In genomic region chr1:134495991-134496390, GRCm38 (mm10) we compare ENCODE assay signal across 9 mouse cellular contexts. TPM values are rescaled to one million over a fixed set of nuclear protein-coding genes. Genes with fewer than 3 reads are reported as not detected.
DNase-seq lines count a peak whose midpoint lies in the region; ATAC-seq and TF ChIP-seq lines count a peak whose summit lies in the region.
"Had no signal": no experiment of that assay in that cellular context is flagged by ENCODE, and none has a peak within 500 bp of the region (broad histone marks: within the 10 kb centered on the region; RNA-seq: fewer than 3 reads in every experiment).

No protein-coding gene starts in this region.

- peaks cover 38% of the 10 kb centered on the region for H3K79me2 ChIP-seq in MEL (ENCODE audit: control insufficient read depth, insufficient read depth, low read length, poor library complexity)

- no peaks in the 10 kb centered on the region for H3K27me3 ChIP-seq in heart, embryonic 14.5 days (ENCODE audit: control insufficient read depth, insufficient read depth, low read length)
- H3K27me3 ChIP-seq in MEL (ENCODE audit: control insufficient read depth in 1 of 2, insufficient read depth in 2 of 2, low read length in 2 of 2) = no peaks in the 10 kb centered on the region
- H3K27me3 ChIP-seq in intestine, postnatal 0 days (replicated peaks; ENCODE audit: control insufficient read depth, insufficient read depth, low read length) = no peaks in the 10 kb centered on the region
- H3K27me3 ChIP-seq: limb, embryonic 15.5 days had no signal

- peaks cover 25% of the 10 kb centered on the region for H3K36me3 ChIP-seq in heart, embryonic 14.5 days (ENCODE audit: control insufficient read depth, insufficient read depth, low read length)
- H3K36me3 ChIP-seq in MEL (ENCODE audit: control insufficient read depth in 1 of 2, insufficient read depth in 2 of 2, low read length in 2 of 2) = peaks cover 0 to 14% of the 10 kb centered on the region in 2 experiments; a peak in 3 of 4 replicates
- peaks cover 7% of the 10 kb centered on the region; the same call in 1 of the 2 replicates for H3K36me3 ChIP-seq in intestine, postnatal 0 days (ENCODE audit: control insufficient read depth, insufficient read depth)

- H3K4me1 ChIP-seq in heart, embryonic 14.5 days (ENCODE audit: control insufficient read depth in 2 of 2, insufficient read depth in 2 of 2, low read length in 2 of 2) = peaks cover 6 to 17% of the 10 kb centered on the region in 2 experiments
- peaks cover 8 to 16% of the 10 kb centered on the region in 2 experiments for H3K4me1 ChIP-seq in MEL (ENCODE audit: control insufficient read depth in 1 of 2, insufficient read depth in 2 of 2, low read length in 2 of 2)
- H3K4me1 ChIP-seq in intestine, postnatal 0 days (replicated peaks; ENCODE audit: control insufficient read depth, insufficient read depth, low read length) = no peaks in the 10 kb centered on the region

- TF ChIP-seq RAD21 in MEL (IDR thresholded peaks at IDR 0.05; ENCODE audit: low read depth, low read length) = no peak

- H3K9ac ChIP-seq in heart, embryonic 14.5 days (ENCODE audit: low read length) = peak overlapping the region; percentile 69; the same call in 1 of the 2 replicates
- peak overlapping the region; percentile 98 for H3K9ac ChIP-seq in MEL (ENCODE audit: control insufficient read depth, low read depth, low read length, poor library complexity, severe bottlenecking)
- no peak overlapping the region for H3K9ac ChIP-seq in intestine, postnatal 0 days (ENCODE audit: low read depth, low read length)

- H3K4me2 ChIP-seq in heart, embryonic 14.5 days (ENCODE audit: low read length) = peak overlapping the region; percentile 66
- H3K4me2 ChIP-seq in intestine, postnatal 0 days (replicated peaks; ENCODE audit: low read depth) = peak overlapping the region; percentile 72

- no peak for TF ChIP-seq EP300 in MEL (IDR thresholded peaks at IDR 0.05; ENCODE audit: low read depth in 1 of 2, low read length in 2 of 2)

- H3K4me3 ChIP-seq in heart, embryonic 14.5 days (ENCODE audit: control insufficient read depth in 1 of 2, insufficient read depth in 1 of 2, low read depth in 1 of 2, low read length in 2 of 2) = no peak overlapping the region; a peak in 1 of 4 replicates
- H3K4me3 ChIP-seq in MEL (ENCODE audit: control insufficient read depth in 1 of 2, insufficient read depth in 1 of 2, low read depth in 2 of 2, low read length in 2 of 2) = no peak overlapping the region; a peak in 1 of 4 replicates
- no peak overlapping the region for H3K4me3 ChIP-seq in intestine, postnatal 0 days (ENCODE audit: low read depth, low read length)

- DNase-seq in heart, postnatal 4 days = no peak
- no peak for DNase-seq in MEL (ENCODE audit: low read depth, low spot score)
- DNase-seq in lung, postnatal 25 days (ENCODE audit: low spot score) = peak; percentile 1
- no peak for DNase-seq in gastrocnemius, adult 8-10 months (ENCODE audit: low spot score in 2 of 2)
- no peak for DNase-seq in left cerebral cortex, adult 8-10 months (ENCODE audit: low spot score in 2 of 2)
- DNase-seq in embryo, embryonic 11 days = no peak

- no peaks in the 10 kb centered on the region for H3K9me3 ChIP-seq in heart, embryonic 14.5 days (ENCODE audit: control insufficient read depth, low read length)
- no peaks in the 10 kb centered on the region for H3K9me3 ChIP-seq in MEL (replicated peaks; ENCODE audit: insufficient read depth, low read length)
- H3K9me3 ChIP-seq in intestine, postnatal 0 days (ENCODE audit: control insufficient read depth) = no peaks in the 10 kb centered on the region
- H3K9me3 ChIP-seq: limb, embryonic 15.5 days had no signal

- no peak overlapping the region for H3K27ac ChIP-seq in heart, embryonic 14.5 days (replicated peaks in 1 of 2; ENCODE audit: control insufficient read depth in 1 of 2, insufficient read depth in 1 of 2, low read depth in 2 of 2, low read length in 2 of 2)
- H3K27ac ChIP-seq in MEL (ENCODE audit: control insufficient read depth, low read depth, low read length) = no peak overlapping the region
- H3K27ac ChIP-seq in intestine, postnatal 0 days (ENCODE audit: low read depth, low read length) = no peak overlapping the region

- 89% methylated on average over 10 of the region's 10 CpGs for WGBS in heart, embryonic 14.5 days
- 78% methylated on average over 10 of the region's 10 CpGs for WGBS in intestine, postnatal 0 days

- ATAC-seq in heart, embryonic 14.5 days (ENCODE audit: insufficient number of reproducible peaks, insufficient read depth, low FRiP score, low read depth) = no peak
- ATAC-seq in intestine, postnatal 0 days = no peak

- TF ChIP-seq POLR2A in MEL (IDR thresholded peaks at IDR 0.05; ENCODE audit: control insufficient read depth in 1 of 2, insufficient read depth in 1 of 2, low read depth in 1 of 2, low read length in 2 of 2, poor library complexity in 1 of 2) = no peak

- TF ChIP-seq CTCF in MEL (IDR thresholded peaks at IDR 0.05 in 2 of 3, conservative IDR thresholded peaks at IDR 0.05 in 1 of 3; ENCODE audit: control insufficient read depth in 1 of 3, insufficient read depth in 1 of 3, low read depth in 2 of 3, low read length in 3 of 3, poor library complexity in 1 of 3, severe bottlenecking in 1 of 3) = no peak
- no peak for TF ChIP-seq CTCF in intestine, postnatal 0 days (IDR thresholded peaks at IDR 0.05; ENCODE audit: low read depth)

TF ChIP-seq in MEL, 35 proteins besides CTCF, POLR2A, EP300 and RAD21:
- TF ChIP-seq POLR2AphosphoS5 (IDR thresholded peaks at IDR 0.05; ENCODE audit: borderline replicate concordance, low read depth, low read length) (no peak), ELF1 (IDR thresholded peaks at IDR 0.05; ENCODE audit: low read depth, low read length) (no peak), MAFK (IDR thresholded peaks at IDR 0.05; ENCODE audit: borderline replicate concordance, low read depth, low read length) (no peak), RCOR1 (IDR thresholded peaks at IDR 0.05; ENCODE audit: low read depth, low read length) (no peak), MAZ (IDR thresholded peaks at IDR 0.05; ENCODE audit: low read depth, low read length) (no peak), NELFE (IDR thresholded peaks at IDR 0.05; ENCODE audit: low read depth, low read length) (no peak), MEF2A (IDR thresholded peaks at IDR 0.05; ENCODE audit: extremely low read depth, insufficient replicate concordance, low read depth, low read length, poor library complexity, severe bottlenecking) (no peak), ZNF384 (IDR thresholded peaks at IDR 0.05; ENCODE audit: low read depth, low read length) (no peak), ZKSCAN1 (IDR thresholded peaks at IDR 0.05; ENCODE audit: low read depth, low read length) (no peak), JUND (IDR thresholded peaks at IDR 0.05; ENCODE audit: low read depth, low read length) (no peak), USF2 (IDR thresholded peaks at IDR 0.05; ENCODE audit: borderline replicate concordance in 1 of 2, insufficient read depth in 1 of 2, low read depth in 1 of 2, low read length in 2 of 2) (no peak), KAT2A (conservative IDR thresholded peaks at IDR 0.05; ENCODE audit: low read depth, low read length) (no peak), HCFC1 (IDR thresholded peaks at IDR 0.05; ENCODE audit: low read depth, low read length) (no peak), USF1 (IDR thresholded peaks at IDR 0.05; ENCODE audit: low read depth, low read length) (no peak), SMC3 (IDR thresholded peaks at IDR 0.05; ENCODE audit: low read depth, low read length) (no peak), TBP (IDR thresholded peaks at IDR 0.05; ENCODE audit: low read depth, low read length) (no peak), NRF1 (IDR thresholded peaks at IDR 0.05; ENCODE audit: insufficient read depth, low read depth, low read length, poor library complexity, severe bottlenecking) (no peak), GABPA (IDR thresholded peaks at IDR 0.05; ENCODE audit: low read depth, low read length) (no peak), MXI1 (IDR thresholded peaks at IDR 0.05; ENCODE audit: low read depth, low read length) (no peak), ZC3H11A (IDR thresholded peaks at IDR 0.05; ENCODE audit: low read depth, low read length) (no peak)

RNA-seq across cellular contexts. Expression of gene Rabif, which starts 1.5 kb away (rescaled TPM):
- polyA plus RNA-seq in heart, embryonic 14.5 days (2014; fragmentation: Nextera tagmentation; extraction: Ambion mirVana) = 29.1 and 30.4 TPM in 2 replicates
- 10 to 100 TPM; 12.6 to 12.7 TPM for total RNA-seq in heart, postnatal 4 days (2021)
- 18.5 and 21.5 TPM in 2 replicates for total RNA-seq in MEL (2012; rRNA removed)
- 10 to 100 TPM in 1 of 2 experiments, not detected in 1; 21.8 TPM for polyA plus RNA-seq in MEL (2012; ENCODE audit: insufficient read depth in 1 of 2, insufficient read length in 2 of 2, low read depth in 1 of 2, low replicate concordance in 2 of 2, missing spikeins in 1 of 2)
- polyA plus RNA-seq in intestine, postnatal 0 days (2015; fragmentation: Nextera tagmentation; extraction: Ambion mirVana) = 25.9 and 26.2 TPM in 2 replicates
- 1 to 10 TPM; 4.3 to 6.8 (median 5.6) TPM for total RNA-seq in gastrocnemius, adult 8-10 months (2022)
- total RNA-seq in left cerebral cortex, adult 8-10 months (2022) = 10 to 100 TPM; 22.6 to 25.0 (median 23.0) TPM

RNA-seq across cellular contexts. Expression of gene Klhl12, which starts 40.7 kb away (rescaled TPM):
- 17.4 and 20.8 TPM in 2 replicates for polyA plus RNA-seq in heart, embryonic 14.5 days (2014; fragmentation: Nextera tagmentation; extraction: Ambion mirVana)
- total RNA-seq in heart, postnatal 4 days (2021) = 10 to 100 TPM; 18.5 to 18.7 TPM
- 21.8 and 26.4 TPM in 2 replicates for total RNA-seq in MEL (2012; rRNA removed)
- 10 to 100 TPM in 1 of 2 experiments, not detected in 1; 20.8 TPM for polyA plus RNA-seq in MEL (2012; ENCODE audit: insufficient read depth in 1 of 2, insufficient read length in 2 of 2, low read depth in 1 of 2, low replicate concordance in 2 of 2, missing spikeins in 1 of 2)
- polyA plus RNA-seq in intestine, postnatal 0 days (2015; fragmentation: Nextera tagmentation; extraction: Ambion mirVana) = 7.2 and 8.1 TPM in 2 replicates
- total RNA-seq in gastrocnemius, adult 8-10 months (2022) = 10 to 100 TPM; 19.0 to 22.2 (median 19.5) TPM
- total RNA-seq in left cerebral cortex, adult 8-10 months (2022) = 10 to 100 TPM; 35.5 to 39.8 (median 36.9) TPM

RNA-seq across cellular contexts. Expression of gene Mgat4e, which starts 53.5 kb away (rescaled TPM):
- polyA plus RNA-seq in heart, embryonic 14.5 days (2014; fragmentation: Nextera tagmentation; extraction: Ambion mirVana) = not detected in 2 replicates
- total RNA-seq in heart, postnatal 4 days (2021) = not detected
- total RNA-seq in MEL (2012; rRNA removed) = 0.08 TPM in 1 of 2 replicates, not detected in the other
- polyA plus RNA-seq in MEL (2012; ENCODE audit: insufficient read depth in 1 of 2, insufficient read length in 2 of 2, low read depth in 1 of 2, low replicate concordance in 2 of 2, missing spikeins in 1 of 2) = under 1 TPM in 1 of 2 experiments, not detected in 1; 0.17 TPM
- not detected in 2 replicates for polyA plus RNA-seq in intestine, postnatal 0 days (2015; fragmentation: Nextera tagmentation; extraction: Ambion mirVana)
- not detected for total RNA-seq in gastrocnemius, adult 8-10 months (2022)
- not detected for total RNA-seq in left cerebral cortex, adult 8-10 months (2022)
- polyA plus RNA-seq: limb, embryonic 15.5 days had no signal
